In genomic region chr1:38410457-38410856, GRCm38 (mm10) we compare ENCODE assay signal across 12 mouse cellular contexts.
A peak's percentile ranks its signal among the peaks of the same experiment; 100 is the strongest.
DNase-seq lines count a peak whose midpoint lies in the region; ATAC-seq and TF ChIP-seq lines count a peak whose summit lies in the region.
"Had no signal": no experiment of that assay in that cellular context is flagged by ENCODE, and none has a peak within 500 bp of the region (broad histone marks: within the 10 kb centered on the region; RNA-seq: fewer than 3 reads in every experiment).

No protein-coding gene starts in this region.

- no peak for TF ChIP-seq POLR2A in brain, embryonic 14.5 days (IDR thresholded peaks at IDR 0.05; ENCODE audit: borderline replicate concordance, extremely low read depth, insufficient read depth, insufficient read length, poor library complexity, severe bottlenecking)
- TF ChIP-seq POLR2A in kidney, adult 2 months (IDR thresholded peaks at IDR 0.05; ENCODE audit: low read depth, low read length), result no peak

- H3K4me2 ChIP-seq in forebrain, embryonic 16.5 days (ENCODE audit: low read length), result no peak overlapping the region
- 0 out of 2 replicates have a peak overlapping the region, but pooled peaks have one; percentile 12 for H3K4me2 ChIP-seq in midbrain, embryonic 14.5 days (ENCODE audit: low read length)

- peak; percentile 98 for ATAC-seq in frontal cortex, adult (ENCODE audit: low TSS enrichment)
- ATAC-seq in forebrain, embryonic 16.5 days, result peak; percentile 94
- peak; percentile 69; the same call in 1 of the 2 replicates for ATAC-seq in midbrain, embryonic 14.5 days (ENCODE audit: low FRiP score, low TSS enrichment)
- ATAC-seq: Patski had no signal

- peaks cover 15% of the 10 kb centered on the region for H3K4me1 ChIP-seq in forebrain, embryonic 16.5 days (replicated peaks; ENCODE audit: control insufficient read depth, insufficient read depth, low read length)
- H3K4me1 ChIP-seq in midbrain, embryonic 14.5 days (ENCODE audit: control insufficient read depth, insufficient read depth, low read length), result peaks cover 22% of the 10 kb centered on the region
- H3K4me1 ChIP-seq in kidney, adult 2 months (ENCODE audit: control insufficient read depth, insufficient read depth, low read length), result no peaks in the 10 kb centered on the region

- H3K9me3 ChIP-seq in forebrain, embryonic 16.5 days (ENCODE audit: control insufficient read depth, low read length), result no peaks in the 10 kb centered on the region
- no peaks in the 10 kb centered on the region for H3K9me3 ChIP-seq in midbrain, embryonic 14.5 days (ENCODE audit: control insufficient read depth, low read length)

- no peak overlapping the region for H3K4me3 ChIP-seq in forebrain, embryonic 16.5 days (replicated peaks; ENCODE audit: low read length)
- H3K4me3 ChIP-seq in midbrain, embryonic 14.5 days (replicated peaks; ENCODE audit: low read depth, low read length), result no peak overlapping the region
- no peak overlapping the region for H3K4me3 ChIP-seq in kidney, adult 2 months (ENCODE audit: insufficient read depth, low read depth, low read length)
- H3K4me3 ChIP-seq: heart, adult 2 months had no signal

- DNase-seq in frontal cortex, postnatal 14 days (ENCODE audit: low spot score in 2 of 2), result no peak
- peak; percentile 92 for DNase-seq in brain, embryonic 14.5 days (ENCODE audit: low read depth)
- DNase-seq in midbrain, embryonic 14.5 days, result peak; percentile 83
- no peak for DNase-seq in gastrocnemius, adult 18-20 months (ENCODE audit: low spot score)
- DNase-seq in kidney, adult 2 months, result no peak
- no peak for DNase-seq in thymus, postnatal 10 days (ENCODE audit: low spot score in 2 of 2)
- DNase-seq: adrenal gland, postnatal 14 days; heart, adult 2 months had no signal

- 6% methylated on average over 4 of the region's 4 CpGs for WGBS in forebrain, embryonic 16.5 days
- WGBS in midbrain, embryonic 14.5 days, result 5% methylated on average over 4 of the region's 4 CpGs
- 55% methylated on average over 4 of the region's 4 CpGs for WGBS in kidney, adult 2 months

- no peaks in the 10 kb centered on the region for H3K27me3 ChIP-seq in forebrain, embryonic 16.5 days (replicated peaks; ENCODE audit: control insufficient read depth, insufficient read depth, low read length)
- no peaks in the 10 kb centered on the region for H3K27me3 ChIP-seq in midbrain, embryonic 14.5 days (ENCODE audit: control insufficient read depth, insufficient read depth, low read length)
- H3K27me3 ChIP-seq in kidney, adult 2 months (replicated peaks; ENCODE audit: control insufficient read depth, insufficient read depth, low read length), result no peaks in the 10 kb centered on the region
- H3K27me3 ChIP-seq: Patski had no signal

- H3K36me3 ChIP-seq in forebrain, embryonic 16.5 days (ENCODE audit: control insufficient read depth, insufficient read depth), result no peaks in the 10 kb centered on the region
- H3K36me3 ChIP-seq in midbrain, embryonic 14.5 days (ENCODE audit: control insufficient read depth, insufficient read depth, low read length), result no peaks in the 10 kb centered on the region
- H3K36me3 ChIP-seq in kidney, adult 2 months (ENCODE audit: control insufficient read depth, insufficient read depth, low read length), result no peaks in the 10 kb centered on the region

- peak overlapping the region; percentile 38 for H3K27ac ChIP-seq in forebrain, embryonic 16.5 days (ENCODE audit: low read length)
- H3K27ac ChIP-seq in midbrain, embryonic 14.5 days (replicated peaks; ENCODE audit: low read depth, low read length), result peak overlapping the region; percentile 77
- no peak overlapping the region for H3K27ac ChIP-seq in kidney, adult 2 months (ENCODE audit: insufficient read depth, low read depth, low read length)
- H3K27ac ChIP-seq: heart, adult 2 months; stomach, postnatal 0 days had no signal

- no peak for TF ChIP-seq CTCF in brain, embryonic 14.5 days (IDR thresholded peaks at IDR 0.05; ENCODE audit: borderline replicate concordance, extremely low read depth, insufficient read depth, insufficient read length)
- no peak for TF ChIP-seq CTCF in kidney, adult 2 months (conservative IDR thresholded peaks at IDR 0.05; ENCODE audit: insufficient read depth, insufficient read length, low read depth, low read length)

- H3K9ac ChIP-seq in forebrain, embryonic 16.5 days (replicated peaks; ENCODE audit: low read depth, low read length), result no peak overlapping the region
- H3K9ac ChIP-seq in midbrain, embryonic 14.5 days (replicated peaks; ENCODE audit: low read length), result no peak overlapping the region

Comparison
In these comparisons a context has a peak if more than half of its experiments do, and no peak if none do; other contexts are left out.
1. DNase-seq: peak in brain, embryonic 14.5 days (single experiment) and midbrain, embryonic 14.5 days (single experiment); none in frontal cortex, postnatal 14 days (0 of 2), gastrocnemius, adult 18-20 months (single experiment), kidney, adult 2 months (single experiment) and thymus, postnatal 10 days (0 of 2).
2. Peak in every context shown above with its lines, with median percentiles within 50 percentile points of each other: ATAC-seq.